Mouse (Mus musculus) neutrophil, adult 59 days (primary cell): Measurements from ENCODE around the gene Col15a1. TPM values are rescaled to one million over a fixed set of nuclear protein-coding genes. Genes with fewer than 3 reads are reported as not detected.

Source experiments
- total RNA-seq, 2 experiments: library from RNA; stranded (reverse); gene quantifications; 1 replicate in 1 of 2; 2 replicates in 1 of 2; pipeline ENCODE4 v1.2.4; 2023

Gene Col15a1
- under 1 TPM; 0.15 to 0.47 TPM for total RNA-seq

DNA sequence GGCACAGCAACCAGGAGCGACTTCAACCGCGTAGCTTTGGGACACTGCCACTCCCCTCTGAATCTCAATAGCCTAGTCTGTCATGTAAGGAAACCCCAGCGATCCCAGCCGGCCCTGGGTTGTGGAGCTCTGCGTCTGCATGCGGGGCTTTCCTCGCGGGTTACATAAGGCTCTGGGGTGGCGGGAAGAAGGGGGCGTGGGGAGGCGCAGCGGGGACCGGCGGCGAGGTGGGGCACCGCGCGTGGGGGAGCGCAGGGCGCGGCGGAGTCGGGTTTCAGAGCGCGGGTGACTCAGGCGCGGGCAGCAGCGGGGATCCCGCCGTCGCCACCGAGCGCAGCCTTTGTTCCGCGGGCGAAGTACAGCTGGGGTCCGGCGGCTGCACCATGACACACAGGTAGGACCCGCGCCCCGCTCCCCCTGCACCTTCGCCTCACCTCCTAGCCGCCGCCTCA lies at the start of gene Col15a1:
Gene Col15a1 (plus strand): TSS at position 193 of the 452 bp plus-strand sequence.

DNA sequence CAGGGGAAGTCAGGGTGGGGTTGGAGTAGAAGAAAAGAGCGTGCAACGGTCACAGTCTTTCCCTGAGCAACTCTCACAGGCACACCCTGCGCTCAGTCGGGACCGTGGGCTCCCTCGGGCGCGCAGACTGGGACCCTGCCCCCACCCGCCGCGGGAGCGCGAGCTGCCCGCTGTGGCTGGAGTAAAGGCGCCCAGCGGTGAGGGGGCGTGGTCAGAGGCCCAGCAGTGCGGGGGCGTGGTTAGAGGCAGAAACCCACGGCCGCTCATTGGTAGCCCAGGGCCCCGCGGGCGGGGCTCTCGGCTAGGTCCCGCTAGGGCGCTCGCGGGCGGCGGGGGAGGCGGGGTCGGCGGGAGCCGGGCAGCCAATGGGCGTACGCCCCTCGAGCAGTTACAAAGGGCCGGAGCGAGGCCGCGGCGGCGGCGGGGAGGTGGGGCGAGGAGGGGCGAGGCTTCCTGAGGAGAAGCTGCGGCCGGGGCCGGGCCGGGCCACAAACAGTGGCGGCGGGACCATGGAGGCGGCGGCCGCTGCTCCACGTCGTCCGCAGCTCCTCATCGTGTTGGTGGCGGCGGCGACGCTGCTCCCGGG lies 144.9 kb downstream of the Col15a1 start, which contains the start of gene Tgfbr1:
Gene Tgfbr1 (plus strand): TSS at position 420 of the 586 bp plus-strand sequence.

Other genes starting within 250 kb of the Col15a1 start
- gene Gabbr2, start 216.3 kb upstream of the Col15a1 start, total RNA-seq = not detected
- gene Anks6, start 150.7 kb upstream of the Col15a1 start, total RNA-seq = under 1 TPM; 0.24 to 0.37 TPM
- gene Galnt12, start 116.3 kb upstream of the Col15a1 start, total RNA-seq = under 1 TPM; 0.42 to 0.56 TPM
- gene Tgfbr1, start 145.1 kb downstream of the Col15a1 start, total RNA-seq = 10 to 100 TPM; 31.0 to 31.8 TPM